30 mouse cellular contexts compared by ENCODE assay signal in genomic region chr17:62064939-62065338, GRCm38 (mm10).
"Had no signal": no experiment of that assay in that cellular context is flagged by ENCODE, and none has a peak within 500 bp of the region (broad histone marks: within the 10 kb centered on the region; RNA-seq: fewer than 3 reads in every experiment).

No protein-coding gene starts in this region.

- H3K36me3 ChIP-seq: limb, embryonic 10.5 days; limb, embryonic 12.5 days; limb, embryonic 13.5 days; limb, embryonic 15.5 days; liver, embryonic 12.5 days; liver, embryonic 13.5 days; liver, embryonic 15.5 days; lung, embryonic 15.5 days; midbrain, embryonic 10.5 days; midbrain, embryonic 12.5 days; midbrain, embryonic 13.5 days; midbrain, embryonic 15.5 days; neural tube, embryonic 12.5 days; neural tube, embryonic 13.5 days had no signal

- H3K4me3 ChIP-seq: limb, embryonic 10.5 days; limb, embryonic 12.5 days; limb, embryonic 13.5 days; limb, embryonic 15.5 days; liver, embryonic 12.5 days; liver, embryonic 13.5 days; liver, embryonic 15.5 days; lung, embryonic 15.5 days; megakaryocyte, embryonic 14.5 days; midbrain, embryonic 10.5 days; midbrain, embryonic 12.5 days; midbrain, embryonic 13.5 days; midbrain, embryonic 15.5 days; neural tube, embryonic 12.5 days; neural tube, embryonic 13.5 days had no signal

- H3K9me3 ChIP-seq: limb, embryonic 10.5 days; limb, embryonic 12.5 days; limb, embryonic 15.5 days; liver, embryonic 12.5 days; liver, embryonic 13.5 days; liver, embryonic 15.5 days; lung, embryonic 15.5 days; megakaryocyte, embryonic 14.5 days; midbrain, embryonic 10.5 days; midbrain, embryonic 12.5 days; midbrain, embryonic 13.5 days; midbrain, embryonic 15.5 days; neural tube, embryonic 12.5 days; neural tube, embryonic 13.5 days had no signal

- H3K4me2 ChIP-seq: limb, embryonic 12.5 days; limb, embryonic 13.5 days; limb, embryonic 15.5 days; liver, embryonic 11.5 days; liver, embryonic 12.5 days; liver, embryonic 13.5 days; liver, embryonic 15.5 days; lung, embryonic 14.5 days; lung, embryonic 15.5 days; midbrain, embryonic 11.5 days; midbrain, embryonic 12.5 days; midbrain, embryonic 13.5 days; midbrain, embryonic 15.5 days; neural tube, embryonic 12.5 days; neural tube, embryonic 13.5 days had no signal

- ATAC-seq: liver, embryonic 12.5 days; liver, postnatal 0 days; lung, postnatal 0 days; midbrain, embryonic 13.5 days; midbrain, embryonic 15.5 days; midbrain, embryonic 16.5 days had no signal

- H3K9ac ChIP-seq: limb, embryonic 12.5 days; limb, embryonic 13.5 days; limb, embryonic 15.5 days; liver, embryonic 12.5 days; liver, embryonic 13.5 days; liver, embryonic 14.5 days; liver, embryonic 15.5 days; liver, postnatal 0 days; lung, embryonic 14.5 days; lung, embryonic 15.5 days; midbrain, embryonic 12.5 days; midbrain, embryonic 13.5 days; midbrain, embryonic 15.5 days; neural tube, embryonic 12.5 days; neural tube, embryonic 13.5 days had no signal

- H3K4me1 ChIP-seq: limb, embryonic 10.5 days; limb, embryonic 12.5 days; limb, embryonic 13.5 days; limb, embryonic 15.5 days; liver, embryonic 12.5 days; liver, embryonic 13.5 days; liver, embryonic 15.5 days; lung, embryonic 15.5 days; megakaryocyte, embryonic 14.5 days; midbrain, embryonic 10.5 days; midbrain, embryonic 12.5 days; midbrain, embryonic 13.5 days; midbrain, embryonic 15.5 days; neural tube, embryonic 12.5 days; neural tube, embryonic 13.5 days had no signal

- DNase-seq: left cerebral cortex, postnatal 4 days; liver; liver, embryonic 13.5 days; liver, postnatal 0 days; lung, adult 18-20 months; lung, adult 2 months; lung, embryonic 14.5 days; lung, postnatal 14 days; lung, postnatal 36 days; lung, postnatal 4 days had no signal

- H3K27ac ChIP-seq: limb, embryonic 10.5 days; limb, embryonic 12.5 days; limb, embryonic 13.5 days; limb, embryonic 15.5 days; liver, embryonic 12.5 days; liver, embryonic 13.5 days; liver, embryonic 14.5 days; liver, embryonic 15.5 days; lung, embryonic 15.5 days; macrophage; midbrain, embryonic 10.5 days; midbrain, embryonic 12.5 days; midbrain, embryonic 13.5 days; midbrain, embryonic 15.5 days; neural tube, embryonic 12.5 days; neural tube, embryonic 13.5 days had no signal

- H3K27me3 ChIP-seq: limb, embryonic 12.5 days; limb, embryonic 13.5 days; limb, embryonic 15.5 days; liver, embryonic 12.5 days; liver, embryonic 13.5 days; liver, embryonic 15.5 days; lung, embryonic 15.5 days; megakaryocyte, embryonic 14.5 days; midbrain, embryonic 12.5 days; midbrain, embryonic 13.5 days; midbrain, embryonic 15.5 days; neural tube, embryonic 12.5 days; neural tube, embryonic 13.5 days had no signal
